Mouse (Mus musculus) cerebellum, adult 11 months (tissue): ENCODE results near the gene Svopl.

ENCODE experiments used
- DNase-seq: peaks from one replicate; pipeline ENCODE4 v3.0.0; 2022

Gene Svopl

GRCm38 (mm10) chr6:38046838-38047237 lies at the start of gene Svopl:
TSS of gene Svopl (minus strand) at chr6:38046996.
- DNase-seq = no peak

GRCm38 (mm10) chr6:38094701-38095100 lies 47.9 kb upstream of the Svopl start:
- DNase-seq = no peak

- no peak for DNase-seq
Measured at GRCm38 (mm10) chr6:38092539-38092938, 45.7 kb upstream of the Svopl start.

- DNase-seq = no peak
Measured at GRCm38 (mm10) chr6:38087242-38088026, 40.6 kb upstream of the Svopl start.

GRCm38 (mm10) chr6:38083204-38083603 lies 36.4 kb upstream of the Svopl start:
- no peak for DNase-seq

GRCm38 (mm10) chr6:38081727-38082341 lies 35.0 kb upstream of the Svopl start:
- no peak for DNase-seq

- DNase-seq = no peak
Measured at GRCm38 (mm10) chr6:38080364-38080763, 33.6 kb upstream of the Svopl start.

- no peak for DNase-seq
Measured at GRCm38 (mm10) chr6:38073592-38073991, 26.8 kb upstream of the Svopl start.

GRCm38 (mm10) chr6:38072137-38072796 lies 25.5 kb upstream of the Svopl start:
- DNase-seq = no peak

GRCm38 (mm10) chr6:38071256-38071655 lies 24.5 kb upstream of the Svopl start:
- DNase-seq = no peak

GRCm38 (mm10) chr6:38066215-38066614 lies 19.4 kb upstream of the Svopl start:
- DNase-seq = peak; percentile 39

GRCm38 (mm10) chr6:38065501-38066122 lies 18.8 kb upstream of the Svopl start:
- DNase-seq = peak; percentile 7

GRCm38 (mm10) chr6:38065122-38065500 lies 18.3 kb upstream of the Svopl start:
- peak; percentile 36 for DNase-seq

GRCm38 (mm10) chr6:38064621-38065020 lies 17.8 kb upstream of the Svopl start:
- no peak for DNase-seq

GRCm38 (mm10) chr6:38058805-38059204 lies 12.0 kb upstream of the Svopl start:
- DNase-seq = no peak

GRCm38 (mm10) chr6:38055471-38056330 lies 8.9 kb upstream of the Svopl start:
- no peak for DNase-seq

GRCm38 (mm10) chr6:38049601-38050000 lies 2.8 kb upstream of the Svopl start:
- DNase-seq = no peak

GRCm38 (mm10) chr6:38048800-38049561 lies 2.2 kb upstream of the Svopl start:
- DNase-seq = no peak

GRCm38 (mm10) chr6:38048003-38048402 lies 1.2 kb upstream of the Svopl start:
- no peak for DNase-seq

- DNase-seq = no peak
Measured at GRCm38 (mm10) chr6:38032801-38033566, 13.8 kb downstream of the Svopl start.
